Mouse (Mus musculus): Measurements from ENCODE around the gene Bean1.

DNA sequence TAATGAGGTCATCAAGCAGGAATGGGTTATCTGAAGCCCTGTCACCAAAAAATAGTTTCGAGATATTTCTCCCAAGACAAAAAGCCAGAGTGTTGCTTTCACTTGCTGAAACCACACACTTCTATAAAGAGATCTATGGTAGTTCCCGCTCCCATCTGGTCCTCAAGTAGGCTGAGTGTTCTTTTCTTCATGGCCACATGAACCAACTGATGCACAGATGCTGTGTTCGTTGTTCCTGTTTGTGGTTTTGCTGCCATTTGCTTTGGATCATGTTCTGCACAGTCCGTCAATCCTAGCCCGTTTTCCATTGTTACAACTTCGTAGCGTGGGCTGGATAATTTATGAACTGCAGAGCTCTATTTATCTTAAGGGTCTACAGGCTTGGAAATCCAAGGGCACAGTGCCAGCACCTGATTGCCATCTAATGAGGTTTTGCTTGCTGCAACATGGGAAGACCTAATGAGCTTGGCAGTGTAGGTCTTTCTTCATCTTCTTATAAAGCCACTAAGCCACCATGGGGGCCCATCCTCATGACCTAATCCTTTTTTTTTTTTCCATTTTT, 38.7 kb upstream of the Bean1 start:
- TF ChIP-seq CTCF (IDR thresholded peaks at IDR 0.05; ENCODE audit: borderline replicate concordance, extremely low read depth, insufficient read depth, insufficient read length) (no peak), POLR2A (IDR thresholded peaks at IDR 0.05; ENCODE audit: borderline replicate concordance, extremely low read depth, insufficient read depth, insufficient read length, poor library complexity, severe bottlenecking) (no peak)
